Mouse (Mus musculus): ENCODE data around the gene Spns2. TPM values are rescaled to one million over a fixed set of nuclear protein-coding genes. Genes with fewer than 3 reads are reported as not detected.

Gene Spns2
- polyA plus RNA-seq, 1 experiment from 2014 or later, result 19.8 TPM

DNA sequence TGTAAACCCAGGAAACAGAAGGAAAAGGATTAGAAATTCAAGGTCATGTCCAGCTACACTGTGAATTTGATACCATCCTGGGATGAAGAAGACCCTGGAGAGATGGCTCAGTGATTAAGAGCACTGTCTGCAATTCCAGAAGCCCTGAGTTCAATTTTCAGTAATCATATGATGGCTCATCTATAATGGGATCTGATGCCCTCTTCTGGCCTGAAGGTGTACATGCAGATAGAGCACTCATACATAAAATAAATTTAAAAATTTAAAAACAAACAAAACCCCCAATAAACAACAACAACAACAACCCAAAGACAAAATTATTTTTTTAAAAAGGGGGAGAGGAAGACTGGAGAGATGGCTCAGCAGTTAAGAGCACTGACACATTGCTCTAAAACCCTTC is 62.8 kb downstream of the Spns2 start:
- Histone ChIP-seq H3K36me3 (ENCODE audit: control insufficient read depth, insufficient read depth) (no peaks in the 10 kb centered on the region), H3K4me1 (replicated peaks; ENCODE audit: control insufficient read depth, insufficient read depth, low read length) (no peaks in the 10 kb centered on the region), H3K9me3 (ENCODE audit: control insufficient read depth) (no peaks in the 10 kb centered on the region), H3K9ac (ENCODE audit: low read depth, low read length) (no peak overlapping the region), H3K27ac (ENCODE audit: low read depth, low read length) (no peak overlapping the region), H3K27me3 (replicated peaks; ENCODE audit: control insufficient read depth, insufficient read depth, low read length) (no peaks in the 10 kb centered on the region), H3K4me2 (replicated peaks; ENCODE audit: low read depth) (no peak overlapping the region), H3K4me3 (ENCODE audit: low read depth, low read length) (no peak overlapping the region)
- TF ChIP-seq CTCF (IDR thresholded peaks at IDR 0.05; ENCODE audit: low read depth), result peak; percentile 57
- no peak for ATAC-seq

DNA sequence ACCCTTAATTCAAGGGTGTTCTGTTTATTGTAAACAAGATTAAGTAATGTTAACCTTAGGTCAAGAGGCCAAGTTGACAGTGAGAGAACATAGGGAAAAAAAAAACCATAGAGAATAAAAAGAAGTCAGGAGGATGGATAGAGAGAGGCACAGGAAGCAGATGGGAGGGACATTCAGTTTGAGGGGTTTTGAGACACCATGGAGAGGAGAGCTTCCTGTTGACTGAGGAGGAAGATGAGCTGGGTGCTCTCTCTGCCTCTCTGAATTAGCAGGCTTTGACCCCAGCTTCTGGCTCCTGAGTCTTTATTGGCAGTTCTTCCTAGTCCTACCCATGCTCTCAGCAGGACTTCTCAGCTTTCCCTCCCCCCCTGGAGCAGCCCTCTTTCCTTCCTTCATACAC is 64.5 kb downstream of the Spns2 start:
- Histone ChIP-seq H3K36me3 (ENCODE audit: control insufficient read depth, insufficient read depth) (no peaks in the 10 kb centered on the region), H3K27me3 (replicated peaks; ENCODE audit: control insufficient read depth, insufficient read depth, low read length) (no peaks in the 10 kb centered on the region)
- TF ChIP-seq CTCF (IDR thresholded peaks at IDR 0.05; ENCODE audit: low read depth), result no peak

DNA sequence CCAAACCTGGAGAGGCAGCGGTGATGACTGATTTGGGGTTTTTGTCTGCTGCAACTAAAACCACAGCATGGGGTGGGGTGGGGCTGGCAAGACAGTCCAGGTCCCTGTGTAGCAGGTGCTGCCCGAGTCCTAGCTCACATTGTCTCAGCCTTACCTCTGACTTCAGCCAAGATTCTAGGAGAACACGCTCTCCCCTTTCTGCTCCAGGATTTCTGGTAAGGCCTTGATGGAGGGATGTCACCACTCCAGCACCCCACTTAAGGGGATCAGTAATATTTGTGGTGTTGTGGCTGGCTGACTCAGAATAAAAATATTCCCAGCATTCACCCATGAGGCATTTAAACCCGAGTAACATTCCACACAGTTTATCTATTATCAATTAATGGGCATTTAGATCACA is 66.0 kb downstream of the Spns2 start:
- Histone ChIP-seq H3K4me2 (replicated peaks; ENCODE audit: low read depth) (no peak overlapping the region), H3K4me3 (ENCODE audit: low read depth, low read length) (no peak overlapping the region), H3K27me3 (replicated peaks; ENCODE audit: control insufficient read depth, insufficient read depth, low read length) (no peaks in the 10 kb centered on the region), H3K4me1 (replicated peaks; ENCODE audit: control insufficient read depth, insufficient read depth, low read length) (no peaks in the 10 kb centered on the region), H3K9me3 (ENCODE audit: control insufficient read depth) (no peaks in the 10 kb centered on the region), H3K9ac (ENCODE audit: low read depth, low read length) (no peak overlapping the region), H3K36me3 (ENCODE audit: control insufficient read depth, insufficient read depth) (no peaks in the 10 kb centered on the region), H3K27ac (ENCODE audit: low read depth, low read length) (no peak overlapping the region)
- 68% methylated on average over 4 of the region's 4 CpGs for WGBS
- no peak for ATAC-seq
- TF ChIP-seq CTCF (IDR thresholded peaks at IDR 0.05; ENCODE audit: low read depth), result no peak

More for the DNA sequence above, 64.5 kb downstream of the Spns2 start:
- ATAC-seq, result no peak
- no peak overlapping the region for H3K4me2 ChIP-seq (replicated peaks; ENCODE audit: low read depth)
- no peak overlapping the region for H3K27ac ChIP-seq (ENCODE audit: low read depth, low read length)
- H3K4me1 ChIP-seq (replicated peaks; ENCODE audit: control insufficient read depth, insufficient read depth, low read length), result no peaks in the 10 kb centered on the region
- no peak overlapping the region for H3K4me3 ChIP-seq (ENCODE audit: low read depth, low read length)
- no peaks in the 10 kb centered on the region for H3K9me3 ChIP-seq (ENCODE audit: control insufficient read depth)
- no peak overlapping the region for H3K9ac ChIP-seq (ENCODE audit: low read depth, low read length)

DNA sequence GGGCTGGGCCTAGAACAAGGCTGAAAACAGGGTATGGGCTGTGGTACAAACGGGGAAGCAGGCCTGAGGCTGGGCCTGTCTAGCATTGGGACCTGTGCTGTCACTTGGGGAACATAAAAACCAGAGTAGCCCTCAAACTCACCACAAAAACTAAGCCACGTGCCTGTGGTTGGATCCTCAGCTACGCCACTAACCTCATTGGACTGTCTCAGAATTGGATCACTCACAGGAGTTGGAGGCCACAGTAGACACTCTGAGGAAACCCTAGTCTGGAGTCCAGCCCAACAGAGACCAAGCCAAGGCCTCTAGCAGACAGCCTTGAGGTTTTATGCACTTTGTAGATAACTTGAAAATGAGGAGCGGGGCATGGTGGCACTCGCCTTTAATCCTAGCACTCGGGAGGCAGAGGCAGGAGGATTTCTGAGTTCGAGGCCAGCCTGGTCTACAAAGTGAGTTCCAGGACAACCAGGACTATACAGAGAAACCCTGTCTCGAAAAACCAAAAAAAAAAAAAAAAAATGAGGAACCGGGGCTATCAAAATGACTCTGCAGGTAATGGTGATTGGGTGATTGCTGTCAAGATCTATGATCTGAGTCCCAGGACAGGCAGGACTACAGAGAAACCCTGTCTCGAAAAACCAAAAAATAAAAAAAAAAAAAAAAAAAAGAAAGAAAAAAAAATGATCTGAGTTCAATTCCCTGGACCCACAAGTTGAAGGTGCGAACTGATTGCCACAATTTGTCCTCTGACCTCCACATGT is 68.0 kb downstream of the Spns2 start:
- no peak for ATAC-seq
- Histone ChIP-seq H3K4me2 (replicated peaks; ENCODE audit: low read depth) (no peak overlapping the region), H3K27me3 (replicated peaks; ENCODE audit: control insufficient read depth, insufficient read depth, low read length) (no peaks in the 10 kb centered on the region), H3K9me3 (ENCODE audit: control insufficient read depth) (no peaks in the 10 kb centered on the region), H3K9ac (ENCODE audit: low read depth, low read length) (no peak overlapping the region), H3K4me1 (replicated peaks; ENCODE audit: control insufficient read depth, insufficient read depth, low read length) (no peaks in the 10 kb centered on the region), H3K36me3 (ENCODE audit: control insufficient read depth, insufficient read depth) (no peaks in the 10 kb centered on the region), H3K4me3 (ENCODE audit: low read depth, low read length) (no peak overlapping the region), H3K27ac (ENCODE audit: low read depth, low read length) (no peak overlapping the region)
- WGBS, result 90% methylated on average over 11 of the region's 11 CpGs
- no peak for TF ChIP-seq CTCF (IDR thresholded peaks at IDR 0.05; ENCODE audit: low read depth)

DNA sequence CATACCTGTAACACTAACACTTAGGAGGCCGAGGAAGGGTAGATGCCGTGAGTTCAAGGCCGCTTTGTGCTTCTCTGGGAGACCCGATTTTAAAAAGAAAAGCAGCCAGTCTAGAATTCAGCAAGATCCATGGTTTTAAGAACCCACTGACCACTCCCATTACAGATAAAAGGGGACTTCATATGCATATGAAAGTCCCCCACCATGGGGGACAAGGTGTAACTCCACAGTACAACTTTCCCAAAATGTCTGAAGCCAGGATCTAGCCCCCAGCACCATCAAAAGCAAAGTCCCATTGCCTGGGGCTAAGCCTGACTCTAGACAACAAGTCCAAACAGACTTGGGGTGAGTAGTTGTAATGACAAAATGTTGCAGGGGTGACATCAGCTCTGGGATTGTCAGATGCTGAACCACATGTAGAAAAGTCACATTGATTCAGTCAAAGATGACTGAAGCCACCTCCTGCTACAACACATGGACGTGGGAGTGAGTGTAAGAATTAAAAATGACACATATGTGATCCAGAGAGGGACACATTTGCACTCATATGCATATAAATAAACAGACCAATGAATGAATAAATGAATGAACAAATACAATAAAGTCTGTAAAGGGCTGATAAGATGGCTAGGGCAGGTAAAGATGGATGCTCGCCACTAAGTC is 69.1 kb downstream of the Spns2 start:
- Histone ChIP-seq H3K4me3 (ENCODE audit: low read depth, low read length) (no peak overlapping the region), H3K4me1 (replicated peaks; ENCODE audit: control insufficient read depth, insufficient read depth, low read length) (no peaks in the 10 kb centered on the region), H3K9ac (ENCODE audit: low read depth, low read length) (no peak overlapping the region), H3K4me2 (replicated peaks; ENCODE audit: low read depth) (no peak overlapping the region), H3K9me3 (ENCODE audit: control insufficient read depth) (no peaks in the 10 kb centered on the region), H3K27me3 (replicated peaks; ENCODE audit: control insufficient read depth, insufficient read depth, low read length) (no peaks in the 10 kb centered on the region), H3K27ac (ENCODE audit: low read depth, low read length) (no peak overlapping the region), H3K36me3 (ENCODE audit: control insufficient read depth, insufficient read depth) (no peaks in the 10 kb centered on the region)
- no peak for TF ChIP-seq CTCF (IDR thresholded peaks at IDR 0.05; ENCODE audit: low read depth)
- 85% methylated on average over 6 of the region's 6 CpGs for WGBS
- ATAC-seq, result no peak

DNA sequence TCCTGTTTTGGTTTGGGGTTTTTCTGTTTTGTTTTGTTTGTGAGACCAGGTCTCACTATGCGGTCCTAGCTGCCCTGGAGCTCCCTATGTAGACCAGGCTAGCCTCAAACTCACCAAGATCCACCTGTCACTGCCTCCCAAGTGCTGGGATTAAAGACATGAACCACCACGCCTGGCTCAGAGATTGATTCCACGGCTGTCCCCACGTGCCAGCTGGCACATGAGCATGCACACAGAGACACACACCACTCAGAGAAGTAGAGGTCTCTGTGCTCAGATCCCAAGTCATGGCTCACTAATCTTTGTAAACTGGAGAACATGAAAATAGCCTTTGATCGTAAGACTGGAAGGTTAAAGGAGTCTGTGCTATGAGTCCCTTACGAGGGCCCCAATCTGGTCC is 70.7 kb downstream of the Spns2 start:
- no peaks in the 10 kb centered on the region for H3K36me3 ChIP-seq (ENCODE audit: control insufficient read depth, insufficient read depth)
- no peak overlapping the region for H3K27ac ChIP-seq (ENCODE audit: low read depth, low read length)
- no peaks in the 10 kb centered on the region for H3K4me1 ChIP-seq (replicated peaks; ENCODE audit: control insufficient read depth, insufficient read depth, low read length)
- H3K9me3 ChIP-seq (ENCODE audit: control insufficient read depth), result no peaks in the 10 kb centered on the region
- no peak for ATAC-seq
- no peak for TF ChIP-seq CTCF (IDR thresholded peaks at IDR 0.05; ENCODE audit: low read depth)
- no peaks in the 10 kb centered on the region for H3K27me3 ChIP-seq (replicated peaks; ENCODE audit: control insufficient read depth, insufficient read depth, low read length)
- H3K4me3 ChIP-seq (ENCODE audit: low read depth, low read length), result no peak overlapping the region
- H3K9ac ChIP-seq (ENCODE audit: low read depth, low read length), result no peak overlapping the region
- WGBS, result 86% methylated on average over 6 of the region's 6 CpGs
- H3K4me2 ChIP-seq (replicated peaks; ENCODE audit: low read depth), result no peak overlapping the region

Measured in intestine, postnatal 0 days (tissue).